Mouse (Mus musculus) forebrain, embryonic 16.5 days (tissue): ENCODE measurements around the gene Qsox1. TPM values are rescaled to one million over a fixed set of nuclear protein-coding genes. Genes with fewer than 3 reads are reported as not detected.

Source experiments
- ATAC-seq: fragments of 200-750 bp; cut with Nextera tagmentation; 2 replicates; pipeline ENCODE4 v1.8.0; 2017; ENCODE audit warnings: mild to moderate bottlenecking, moderate library complexity
- H3K27ac ChIP-seq: fragments of 300-500 bp; sonication (generic); 2 replicates; pipeline ENCODE4 v1.5.1; 2014; ENCODE audit warnings: low read length, control low read depth
- H3K27me3 ChIP-seq: fragments of 300-500 bp; sonication (generic); replicated peaks from 2 replicates; pipeline ENCODE4 v1.6.1; 2014; ENCODE audit warnings: low read length; ENCODE audit not compliant: control insufficient read depth, insufficient read depth
- H3K36me3 ChIP-seq: fragments of 300-500 bp; sonication (generic); 2 replicates; pipeline ENCODE4 v1.6.1; 2014; ENCODE audit not compliant: control insufficient read depth, insufficient read depth
- H3K4me1 ChIP-seq: fragments of 300-500 bp; sonication (generic); replicated peaks from 2 replicates; pipeline ENCODE4 v1.6.1; 2014; ENCODE audit warnings: low read length; ENCODE audit not compliant: control insufficient read depth, insufficient read depth
- H3K4me2 ChIP-seq: fragments of 300-500 bp; sonication (generic); 2 replicates; pipeline ENCODE4 v1.6.1; 2014; ENCODE audit warnings: mild to moderate bottlenecking, low read length, control low read depth
- H3K4me3 ChIP-seq: fragments of 300-500 bp; sonication (generic); replicated peaks from 2 replicates; pipeline ENCODE4 v1.5.1; 2014; ENCODE audit warnings: mild to moderate bottlenecking, low read length, control low read depth
- H3K9ac ChIP-seq: fragments of 300-500 bp; sonication (generic); replicated peaks from 2 replicates; pipeline ENCODE4 v1.6.1; 2014; ENCODE audit warnings: low read depth, low read length, control low read depth
- H3K9me3 ChIP-seq: fragments of 300-500 bp; sonication (generic); 2 replicates; pipeline ENCODE4 v1.6.1; 2016; ENCODE audit warnings: low read length; ENCODE audit not compliant: control insufficient read depth
- WGBS: fragments of 180-500 bp; shearing (Covaris S2); extraction: QIAGEN DNeasy Blood & Tissue Kit; methylation state at CpG from one replicate; pipeline ENCODE4 v1.1.7; 2014; 5-methylcytosine and 5-hydroxymethylcytosine counted together
- polyA plus RNA-seq: library from polyadenylated mRNA; unstranded; fragments of >200 nt; fragmentation: Nextera tagmentation; extraction: Ambion mirVana; gene quantifications from 2 replicates; pipeline ENCODE4 v1.2.1, GENCODE M21; 2015

Qsox1 gene
- polyA plus RNA-seq, 1 experiment from 2014 or later = 20.4 TPM

- Histone ChIP-seq H3K27me3 (peaks cover 29% of the 10 kb centered on the region), H3K36me3 (no peaks in the 10 kb centered on the region), H3K4me2 (no peak overlapping the region), H3K27ac (no peak overlapping the region), H3K9ac (no peak overlapping the region), H3K9me3 (no peaks in the 10 kb centered on the region), H3K4me3 (no peak overlapping the region), H3K4me1 (no peaks in the 10 kb centered on the region)
- WGBS = 67% methylated on average over 9 of the region's 9 CpGs
- ATAC-seq = no peak
These were observed 59.3 kb downstream of the Qsox1 start for GRCm38 (mm10) chr1:155753411-155753810.

- H3K27me3 ChIP-seq = peaks cover 38% of the 10 kb centered on the region
These were observed 61.0 kb downstream of the Qsox1 start, which contains the start of gene Lhx4 for GRCm38 (mm10) chr1:155751484-155752255. Gene Lhx4 (minus strand): TSS chr1:155751684.

GRCm38 (mm10) chr1:155750517-155751178, 62.0 kb downstream of the Qsox1 start:
- Histone ChIP-seq H3K36me3 (no peaks in the 10 kb centered on the region), H3K9me3 (no peaks in the 10 kb centered on the region), H3K9ac (no peak overlapping the region), H3K27ac (no peak overlapping the region), H3K4me1 (no peaks in the 10 kb centered on the region), H3K4me3 (no peak overlapping the region), H3K4me2 (no peak overlapping the region), H3K27me3 (peaks cover 47% of the 10 kb centered on the region)
- 10% methylated on average over 11 of the region's 11 CpGs for WGBS
- ATAC-seq = no peak

More at GRCm38 (mm10) chr1:155751484-155752255, 61.0 kb downstream of the Qsox1 start, which contains the start of gene Lhx4:
- Histone ChIP-seq H3K9ac (no peak within 1 kb of the TSS), H3K9me3 (no peaks in the 10 kb centered on the region), H3K4me1 (no peaks in the 10 kb centered on the region), H3K27ac (no peak within 1 kb of the TSS), H3K36me3 (no peaks in the 10 kb centered on the region), H3K4me2 (no peak within 1 kb of the TSS), H3K4me3 (no peak within 1 kb of the TSS)
- WGBS = 65% methylated on average over 6 of the region's 6 CpGs
- no peak for ATAC-seq

GRCm38 (mm10) chr1:155747911-155748310, 64.8 kb downstream of the Qsox1 start:
- Histone ChIP-seq H3K9me3 (no peaks in the 10 kb centered on the region), H3K4me1 (peaks cover 3% of the 10 kb centered on the region; the same call in 1 of the 2 replicates), H3K36me3 (no peaks in the 10 kb centered on the region), H3K27me3 (peaks cover 57% of the 10 kb centered on the region), H3K4me3 (no peak overlapping the region), H3K4me2 (no peak overlapping the region), H3K9ac (no peak overlapping the region), H3K27ac (no peak overlapping the region)
- no peak for ATAC-seq
- WGBS = 73% methylated on average over 5 of the region's 5 CpGs

- Histone ChIP-seq H3K9me3 (no peaks in the 10 kb centered on the region), H3K4me2 (no peak overlapping the region), H3K9ac (no peak overlapping the region), H3K4me3 (no peak overlapping the region), H3K4me1 (peaks cover 12% of the 10 kb centered on the region), H3K36me3 (no peaks in the 10 kb centered on the region), H3K27ac (no peak overlapping the region), H3K27me3 (peaks cover 56% of the 10 kb centered on the region)
- no peak for ATAC-seq
- WGBS = 9% methylated on average over 8 of the region's 8 CpGs
These were observed 65.7 kb downstream of the Qsox1 start for GRCm38 (mm10) chr1:155747011-155747410.

- peaks cover 56% of the 10 kb centered on the region for H3K27me3 ChIP-seq
- WGBS = under 1% methylated on average over 81 of the region's 81 CpGs
- ATAC-seq = peak; percentile 35
These were observed 70.0 kb downstream of the Qsox1 start for GRCm38 (mm10) chr1:155742411-155743363.

GRCm38 (mm10) chr1:155741988-155742387, 70.7 kb downstream of the Qsox1 start:
- no peaks in the 10 kb centered on the region for H3K36me3 ChIP-seq
- peaks cover 57% of the 10 kb centered on the region for H3K27me3 ChIP-seq
- H3K9me3 ChIP-seq = no peaks in the 10 kb centered on the region
- H3K27ac ChIP-seq = no peak overlapping the region
- H3K9ac ChIP-seq = peak overlapping the region; percentile 5; the same call in 1 of the 2 replicates
- WGBS = under 1% methylated on average over 24 of the region's 26 CpGs
- H3K4me3 ChIP-seq = peak overlapping the region; percentile 52
- peak; percentile 55 for ATAC-seq
- H3K4me1 ChIP-seq = peaks cover 29% of the 10 kb centered on the region
- peak overlapping the region; percentile 90 for H3K4me2 ChIP-seq

More at GRCm38 (mm10) chr1:155742411-155743363, 70.0 kb downstream of the Qsox1 start:
- Histone ChIP-seq H3K9ac (peak overlapping the region; percentile 5; the same call in 1 of the 2 replicates), H3K27ac (no peak overlapping the region), H3K4me2 (peak overlapping the region; percentile 90), H3K9me3 (no peaks in the 10 kb centered on the region), H3K4me1 (peaks cover 29% of the 10 kb centered on the region), H3K4me3 (peak overlapping the region; percentile 52), H3K36me3 (no peaks in the 10 kb centered on the region)

- Histone ChIP-seq H3K4me3 (peak overlapping the region; percentile 52), H3K36me3 (no peaks in the 10 kb centered on the region), H3K27ac (no peak overlapping the region), H3K9me3 (no peaks in the 10 kb centered on the region), H3K27me3 (peaks cover 60% of the 10 kb centered on the region), H3K4me2 (peak overlapping the region; percentile 90), H3K9ac (peak overlapping the region; percentile 5; the same call in 1 of the 2 replicates), H3K4me1 (peaks cover 29% of the 10 kb centered on the region)
- WGBS = under 1% methylated on average over 34 of the region's 34 CpGs
- peak; percentile 21 for ATAC-seq
These were observed 71.2 kb downstream of the Qsox1 start for GRCm38 (mm10) chr1:155741378-155741945.
